Mouse (Mus musculus) E14TG2a.4 (cell line): ENCODE measurements around the gene Cox8b.
A peak's percentile ranks its signal among the peaks of the same experiment; 100 is the strongest.

Experiments used
- H3K27me3 ChIP-seq: 2 replicates; pipeline ENCODE4 v1.6.1; 2014; ENCODE audit warnings: low read length, control low read depth; ENCODE audit not compliant: insufficient read depth
- H3K36me3 ChIP-seq: 2 replicates; pipeline ENCODE4 v1.6.1; 2014; ENCODE audit warnings: low read length, control low read depth; ENCODE audit not compliant: insufficient read depth
- H3K4me1 ChIP-seq: replicated peaks from 2 replicates; pipeline ENCODE4 v1.6.1; 2014; ENCODE audit warnings: low read depth, low read length, control low read depth
- H3K4me3 ChIP-seq: replicated peaks from 2 replicates; pipeline ENCODE4 v1.5.1; 2014; ENCODE audit warnings: mild to moderate bottlenecking, low read length
- H3K9me3 ChIP-seq: 2 replicates; pipeline ENCODE4 v1.6.1; 2014; ENCODE audit warnings: low read length, control low read depth
- CTCF ChIP-seq: conservative IDR thresholded peaks from 2 replicates; pipeline ENCODE4 v1.5.1; 2014; ENCODE audit warnings: low read length
- NANOG ChIP-seq: IDR thresholded peaks from 2 replicates; pipeline ENCODE4 v1.6.1; 2014; ENCODE audit warnings: borderline replicate concordance, low read length, mixed read lengths
- POU5F1 ChIP-seq: IDR thresholded peaks from 2 replicates; pipeline ENCODE4 v1.6.1; 2014; ENCODE audit warnings: low read length, borderline replicate concordance

The Cox8b gene

DNA sequence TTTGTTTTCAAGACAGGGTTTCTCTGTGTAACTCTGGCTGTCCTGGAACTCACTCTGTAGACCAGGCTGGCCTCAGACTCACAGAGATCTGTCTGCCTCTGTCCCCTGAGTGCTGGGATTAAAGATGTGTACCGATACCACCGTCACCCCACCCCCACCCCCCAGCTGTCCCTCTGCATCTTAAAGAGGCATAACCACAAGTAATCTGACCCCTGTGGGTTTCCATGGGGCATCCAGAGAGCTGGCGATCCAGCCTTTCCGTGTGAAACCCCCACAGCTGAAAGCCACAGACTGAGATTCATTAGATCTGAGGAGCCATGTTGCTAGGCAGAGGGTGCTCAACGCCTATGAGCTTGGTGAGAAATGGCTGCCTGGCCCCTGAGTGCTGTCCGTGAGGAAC, 40.2 kb downstream of the Cox8b start:
- Histone ChIP-seq H3K9me3 (no peaks in the 10 kb centered on the region), H3K36me3 (peaks cover 78% of the 10 kb centered on the region), H3K4me1 (peaks cover 58% of the 10 kb centered on the region), H3K4me3 (no peak overlapping the region), H3K27me3 (no peaks in the 10 kb centered on the region)
- TF ChIP-seq NANOG (no peak), CTCF (no peak), POU5F1 (no peak)

DNA sequence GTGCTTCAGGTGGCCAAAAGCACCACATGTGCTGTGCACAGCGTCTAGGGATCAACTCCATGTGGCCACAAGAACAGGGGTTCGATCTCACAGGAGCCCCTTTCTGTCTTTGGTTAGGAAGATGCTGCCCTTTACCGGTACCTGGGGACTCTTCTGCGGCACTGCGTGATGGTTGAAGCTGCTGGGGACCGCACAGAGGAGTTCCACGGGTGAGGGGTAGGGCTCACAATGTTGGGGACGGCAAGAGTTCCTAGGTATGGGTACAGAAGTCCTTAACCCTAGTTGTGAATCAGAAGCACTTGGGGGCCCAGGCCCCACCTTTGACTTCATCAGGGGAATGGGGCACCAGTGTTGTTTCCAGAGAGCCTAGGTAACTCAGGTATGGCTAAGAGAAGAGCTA, 41.5 kb downstream of the Cox8b start:
- TF ChIP-seq NANOG: no peak
- TF ChIP-seq POU5F1: no peak
- no peak for TF ChIP-seq CTCF
- Histone ChIP-seq H3K4me3 (peak overlapping the region; percentile 90), H3K27me3 (no peaks in the 10 kb centered on the region), H3K9me3 (no peaks in the 10 kb centered on the region), H3K36me3 (peaks cover 78% of the 10 kb centered on the region), H3K4me1 (peaks cover 65% of the 10 kb centered on the region)

DNA sequence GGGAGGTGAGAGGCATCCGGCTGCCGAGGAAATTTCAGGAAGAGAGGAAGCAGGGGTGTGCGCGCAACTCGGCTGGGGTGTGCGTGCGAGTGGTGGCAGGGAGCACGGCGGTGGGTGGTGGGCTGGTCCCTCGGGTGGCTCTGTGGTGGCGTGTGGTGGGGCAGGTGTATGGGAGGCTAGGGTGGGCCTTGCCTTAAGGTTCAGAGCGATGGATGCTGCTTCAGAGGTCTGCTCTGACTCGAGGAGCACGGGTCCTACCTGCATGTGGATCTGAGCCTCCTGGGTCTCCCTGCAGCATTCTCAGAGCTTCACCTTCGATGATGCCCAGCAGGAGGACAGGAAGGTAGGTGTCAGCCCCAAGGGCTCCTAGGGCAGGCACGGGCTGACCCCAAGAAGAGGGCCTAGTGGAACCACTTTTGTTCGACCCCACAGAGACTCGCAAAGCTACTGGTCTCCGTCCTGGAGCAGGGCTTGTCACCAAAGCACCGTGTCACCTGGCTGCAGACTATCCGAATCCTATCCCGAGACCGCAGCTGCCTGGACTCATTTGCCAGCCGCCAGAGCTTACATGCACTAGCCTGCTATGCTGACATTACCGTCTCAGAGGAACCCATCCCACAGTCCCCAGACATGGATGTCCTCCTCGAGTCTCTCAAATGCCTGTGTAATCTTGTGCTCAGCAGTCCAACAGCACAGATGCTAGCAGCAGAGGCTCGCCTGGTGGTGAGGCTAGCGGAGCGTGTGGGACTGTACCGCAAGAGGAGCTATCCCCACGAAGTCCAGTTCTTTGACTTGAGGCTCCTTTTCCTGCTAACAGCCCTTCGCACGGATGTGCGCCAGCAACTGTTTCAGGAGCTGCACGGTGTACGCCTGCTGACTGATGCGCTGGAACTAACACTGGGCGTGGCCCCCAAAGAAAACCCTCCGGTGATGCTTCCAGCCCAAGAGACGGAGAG, 42.4 kb downstream of the Cox8b start, which contains the start of gene Bet1l:
Gene Bet1l, minus strand, starts transcription at position 28 of the 956 bp plus-strand sequence.
- Histone ChIP-seq H3K36me3 (peaks cover 78% of the 10 kb centered on the region), H3K27me3 (no peaks in the 10 kb centered on the region), H3K4me3 (peak within 1 kb of the TSS; percentile 90), H3K9me3 (no peaks in the 10 kb centered on the region), H3K4me1 (peaks cover 72% of the 10 kb centered on the region)
- no peak for TF ChIP-seq CTCF
- TF ChIP-seq POU5F1: no peak
- no peak for TF ChIP-seq NANOG

DNA sequence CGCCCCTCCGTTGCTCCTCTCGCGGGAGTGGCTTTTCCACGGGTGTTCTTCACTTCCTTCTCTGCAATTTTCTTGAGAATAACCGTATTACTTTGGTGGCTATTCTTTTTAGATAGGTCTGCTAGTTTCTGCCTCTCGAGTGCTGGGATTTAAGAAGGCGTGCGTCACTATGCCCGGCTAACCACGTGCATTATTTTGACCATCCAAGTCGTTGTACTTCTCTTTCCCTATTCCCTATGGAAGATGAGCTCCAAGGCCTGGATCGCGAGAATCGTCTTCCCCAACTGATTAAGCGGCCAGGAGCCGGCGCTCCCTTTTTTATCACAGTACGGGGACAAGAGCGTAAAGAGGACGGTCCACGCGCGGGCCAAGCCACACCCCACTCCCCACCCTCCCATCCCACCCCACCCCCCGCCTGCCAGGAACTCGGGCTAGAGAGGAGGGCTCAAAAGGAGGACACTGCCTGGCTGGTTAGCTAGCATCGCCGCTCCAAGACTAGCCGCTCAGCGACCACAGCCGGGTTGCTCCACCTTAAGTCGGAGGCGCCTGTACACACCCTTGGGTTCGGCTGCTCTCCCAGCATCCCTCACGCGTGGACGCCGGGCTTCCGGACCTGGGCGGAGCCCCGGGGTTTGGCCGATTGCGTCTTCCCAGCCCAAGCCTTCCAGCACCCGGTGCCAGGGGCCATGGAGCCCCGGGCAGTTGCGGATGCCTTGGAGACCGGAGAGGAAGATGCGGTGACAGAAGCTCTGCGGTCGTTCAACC, 43.3 kb downstream of the Cox8b start, which contains the start of gene Ric8a:
Gene Ric8a, plus strand, starts transcription at position 173 of the 765 bp plus-strand sequence.
- Histone ChIP-seq H3K36me3 (peaks cover 78% of the 10 kb centered on the region), H3K4me3 (peak within 1 kb of the TSS; percentile 90), H3K4me1 (peaks cover 77% of the 10 kb centered on the region), H3K27me3 (no peaks in the 10 kb centered on the region), H3K9me3 (no peaks in the 10 kb centered on the region)
- TF ChIP-seq NANOG (no peak), POU5F1 (no peak), CTCF (no peak)

DNA sequence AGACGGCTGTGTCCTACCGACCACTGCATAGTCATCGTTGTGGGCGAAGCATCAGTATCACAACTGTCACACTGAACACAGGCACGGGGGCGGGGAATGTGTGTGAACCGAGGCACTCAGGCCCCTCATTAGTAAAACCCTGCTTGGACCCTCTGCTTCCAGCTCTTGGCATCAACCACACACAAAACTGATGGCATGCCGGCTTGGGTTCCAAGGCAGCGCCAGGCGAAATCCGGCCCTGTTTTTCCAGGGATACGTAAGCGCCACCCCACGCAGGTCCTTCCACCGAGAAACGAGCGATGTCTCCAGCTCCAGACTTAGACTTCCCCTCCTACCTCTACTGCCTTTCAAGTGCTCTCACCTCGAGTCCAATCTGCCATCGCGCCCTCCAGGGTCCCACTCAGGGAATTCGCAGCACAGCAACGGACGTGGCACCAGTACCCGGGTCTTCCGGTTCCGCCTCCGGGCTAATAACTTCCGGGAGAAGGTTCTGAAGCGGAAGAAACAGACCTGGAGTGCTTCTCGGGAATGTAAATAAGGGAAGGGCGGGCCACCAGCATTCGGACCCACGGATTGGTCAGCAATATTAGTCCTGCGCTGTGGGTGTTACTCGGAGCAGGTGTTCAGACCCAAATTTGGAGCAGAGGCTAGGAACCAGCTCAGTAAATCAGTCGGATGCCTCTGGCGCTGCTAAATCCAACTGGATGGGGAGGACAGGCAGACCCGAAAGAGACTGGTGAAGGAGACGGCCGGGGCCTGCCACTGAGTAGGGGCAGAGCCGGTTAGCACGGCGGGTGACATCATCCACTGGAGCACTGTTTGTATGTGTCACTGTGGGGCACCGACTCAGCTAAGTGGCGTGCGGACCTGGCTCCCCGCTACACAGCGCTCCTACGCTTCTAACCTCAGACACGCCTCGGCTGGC, 44.1 kb downstream of the Cox8b start, which contains the start of gene Gm45785:
Gene Gm45785, minus strand, starts transcription at position 472 of the 925 bp plus-strand sequence.
- Histone ChIP-seq H3K27me3 (no peaks in the 10 kb centered on the region), H3K4me3 (peak within 1 kb of the TSS; percentile 90), H3K36me3 (peaks cover 76% of the 10 kb centered on the region), H3K9me3 (no peaks in the 10 kb centered on the region), H3K4me1 (peaks cover 79% of the 10 kb centered on the region)
- TF ChIP-seq POU5F1 (no peak), NANOG (no peak), CTCF (no peak)

DNA sequence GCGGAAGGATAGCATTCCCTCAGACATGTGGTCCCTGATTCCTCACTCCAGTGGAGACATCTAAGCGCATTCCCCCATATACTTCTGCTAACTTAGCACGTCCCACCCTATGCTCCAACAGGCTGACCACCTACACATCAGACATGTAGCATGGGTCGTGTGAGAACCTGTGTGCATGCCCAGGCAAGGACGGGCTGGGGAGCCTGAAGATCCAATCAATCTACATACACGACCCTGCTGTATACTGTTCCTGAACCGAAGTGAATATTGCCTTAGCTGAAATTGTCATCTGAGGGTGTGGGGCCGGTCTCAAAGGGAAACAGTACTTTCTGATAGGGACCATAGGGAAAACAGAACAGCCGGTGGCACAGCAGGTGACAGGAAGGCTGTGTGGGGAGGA, 45.1 kb downstream of the Cox8b start:
- TF ChIP-seq NANOG (no peak), CTCF (no peak), POU5F1 (no peak)
- Histone ChIP-seq H3K27me3 (no peaks in the 10 kb centered on the region), H3K36me3 (peaks cover 75% of the 10 kb centered on the region), H3K4me3 (peak overlapping the region; percentile 90), H3K4me1 (peaks cover 82% of the 10 kb centered on the region), H3K9me3 (no peaks in the 10 kb centered on the region)

DNA sequence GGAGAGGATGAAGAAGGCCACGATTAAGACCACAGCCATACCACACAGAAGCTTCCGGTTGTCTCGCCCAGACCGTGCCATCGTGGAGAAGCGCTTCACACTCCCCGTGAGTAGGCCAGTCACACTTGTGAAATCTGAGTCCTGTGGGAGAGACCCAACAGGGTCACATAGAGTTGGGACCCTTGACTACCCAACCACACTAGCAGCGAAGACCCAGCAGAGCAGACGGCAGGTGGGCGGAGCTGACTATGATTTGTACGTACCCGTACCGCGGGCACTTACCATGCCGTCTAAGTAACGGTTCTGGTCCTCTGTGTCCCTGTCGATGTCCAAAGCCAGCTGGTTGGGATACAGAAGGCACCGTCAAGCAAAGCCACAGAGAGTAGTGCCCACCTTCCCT, 45.8 kb downstream of the Cox8b start:
- H3K4me3 ChIP-seq: peak overlapping the region; percentile 90

More for the DNA sequence above, 45.8 kb downstream of the Cox8b start:
- peaks cover 68% of the 10 kb centered on the region for H3K36me3 ChIP-seq
- H3K27me3 ChIP-seq: no peaks in the 10 kb centered on the region
- TF ChIP-seq POU5F1 (no peak), CTCF (no peak), NANOG (no peak)
- H3K4me1 ChIP-seq: peaks cover 81% of the 10 kb centered on the region
- no peaks in the 10 kb centered on the region for H3K9me3 ChIP-seq
